Mouse (Mus musculus): ENCODE data around the gene Ltbp2.

Gene Ltbp2

DNA sequence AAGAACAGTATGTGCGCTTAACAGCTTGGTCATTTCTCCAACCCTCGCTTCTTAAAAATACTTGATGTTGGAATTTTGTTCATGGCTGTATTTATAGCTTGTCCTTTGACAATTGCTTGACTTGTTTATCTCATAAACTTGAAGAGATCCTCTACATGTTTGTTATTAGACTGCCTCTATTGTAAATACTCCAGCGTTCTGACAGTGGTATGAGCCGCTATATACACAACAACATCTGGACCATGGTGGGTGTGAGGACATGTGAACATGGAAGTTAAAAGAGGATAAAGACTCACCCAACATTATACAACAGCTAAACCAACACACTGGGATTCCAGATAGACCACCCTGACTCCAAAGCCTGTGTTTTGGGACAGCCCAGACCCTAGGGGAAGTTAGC, 41.6 kb downstream of the Ltbp2 start:
- no peak for DNase-seq

DNA sequence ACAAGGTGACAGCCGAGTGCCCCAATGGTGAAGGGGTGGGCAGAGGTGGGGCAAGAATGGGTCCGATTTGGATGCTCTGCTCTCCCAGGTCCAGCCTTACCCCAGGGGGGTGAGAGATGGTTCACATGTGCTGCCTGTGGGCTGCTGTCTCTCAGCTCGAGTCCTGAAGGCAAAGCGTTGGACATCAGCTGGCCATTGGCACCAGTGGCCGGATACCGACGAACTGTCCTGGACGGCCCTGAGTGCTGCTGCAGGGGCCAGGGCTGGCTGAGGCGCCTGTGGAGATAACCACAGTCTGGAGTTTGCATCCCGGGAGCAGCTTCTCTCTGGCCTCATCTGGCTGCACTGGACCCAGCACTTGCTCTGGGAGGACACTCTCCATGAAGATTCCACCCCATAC, 44.7 kb downstream of the Ltbp2 start:
- no peak for DNase-seq

DNA sequence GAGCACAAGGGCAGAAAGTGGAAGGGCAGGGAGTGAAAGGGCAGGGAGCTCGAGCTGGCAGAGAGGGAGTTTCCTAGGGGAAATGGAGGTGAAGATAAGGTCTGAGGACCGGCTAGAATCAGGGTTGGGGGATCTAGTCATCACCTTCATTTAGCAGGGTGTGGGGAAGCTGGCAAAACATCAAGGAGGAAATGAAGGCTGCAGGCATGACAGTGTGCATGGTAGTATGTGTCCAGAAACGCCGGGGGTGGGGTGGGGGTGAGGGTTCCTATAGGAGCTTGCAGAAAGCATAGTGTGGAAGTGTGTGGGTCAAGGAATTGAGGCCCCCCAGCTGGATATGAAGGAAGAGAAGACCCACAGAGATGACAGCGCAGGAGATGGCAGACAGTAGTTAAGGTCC, 45.2 kb downstream of the Ltbp2 start:
- no peak for DNase-seq

DNA sequence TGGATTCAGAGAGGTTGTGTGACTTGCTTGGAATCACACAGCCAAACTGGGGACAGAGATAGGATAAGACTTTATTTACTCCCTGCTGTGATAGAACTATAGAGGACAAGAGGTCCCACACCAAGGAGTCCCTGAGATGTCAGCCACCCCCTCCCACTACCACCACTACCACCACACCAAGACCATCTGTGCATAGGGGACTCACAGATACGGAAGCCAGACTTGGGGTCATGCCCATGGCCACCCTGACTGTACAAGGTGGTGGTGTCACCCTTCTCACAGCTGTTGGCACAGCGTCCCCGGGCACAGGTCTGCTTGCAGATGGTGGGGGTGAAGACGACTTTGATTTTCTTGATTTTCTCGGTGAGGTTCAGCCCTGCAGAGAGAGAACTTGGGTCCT, 45.9 kb downstream of the Ltbp2 start:
- DNase-seq: no peak

DNA sequence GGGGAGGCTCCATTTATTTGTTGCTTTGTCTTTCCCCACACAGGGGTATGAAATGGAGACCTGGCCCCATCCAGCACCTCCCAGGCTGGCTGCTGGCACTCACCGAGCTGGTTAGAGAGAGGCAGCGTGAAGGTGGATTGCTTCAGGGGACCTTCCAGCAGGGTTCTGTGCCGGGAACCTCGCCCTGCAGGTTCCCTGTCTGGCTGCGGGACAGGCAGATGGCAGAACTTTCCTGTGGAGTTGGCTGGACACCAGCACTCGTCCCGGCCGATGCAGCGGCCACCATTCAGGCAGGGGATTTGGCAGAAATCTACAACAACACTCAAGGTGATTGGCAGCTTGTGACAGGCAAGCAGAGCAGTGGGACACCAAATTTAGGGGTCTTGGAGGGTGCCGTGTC, 46.4 kb downstream of the Ltbp2 start:
- DNase-seq: no peak

DNA sequence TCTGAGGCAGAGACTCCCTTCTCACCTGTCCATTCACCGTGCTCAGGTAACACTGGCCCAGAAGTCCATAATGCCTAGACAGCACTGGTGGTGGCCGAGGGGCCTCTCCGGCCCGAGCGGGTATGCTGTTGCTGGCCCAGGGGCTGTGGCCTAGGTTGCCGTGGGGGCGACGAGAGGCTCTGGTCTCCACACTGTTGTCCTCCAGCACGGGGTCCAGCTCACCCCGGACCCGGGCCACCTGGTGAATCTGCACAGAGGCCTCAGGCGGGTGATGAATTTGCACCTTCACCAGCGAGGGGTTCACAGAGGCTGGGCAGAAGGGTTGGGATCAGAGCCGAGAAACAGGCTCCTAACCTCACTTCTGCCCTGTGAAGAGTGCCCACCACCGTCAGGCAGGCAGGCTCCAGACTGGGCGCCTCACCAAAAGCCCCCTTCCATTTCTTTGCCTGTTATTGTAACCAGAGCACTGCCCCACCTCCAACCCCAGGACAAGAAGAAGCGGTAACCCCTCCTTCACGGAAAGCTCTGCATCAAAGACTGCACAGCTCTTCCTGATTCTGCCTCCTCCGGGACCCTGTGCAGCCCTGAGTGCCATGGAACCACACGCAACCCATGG, 47.1 kb downstream of the Ltbp2 start:
- DNase-seq: no peak

DNA sequence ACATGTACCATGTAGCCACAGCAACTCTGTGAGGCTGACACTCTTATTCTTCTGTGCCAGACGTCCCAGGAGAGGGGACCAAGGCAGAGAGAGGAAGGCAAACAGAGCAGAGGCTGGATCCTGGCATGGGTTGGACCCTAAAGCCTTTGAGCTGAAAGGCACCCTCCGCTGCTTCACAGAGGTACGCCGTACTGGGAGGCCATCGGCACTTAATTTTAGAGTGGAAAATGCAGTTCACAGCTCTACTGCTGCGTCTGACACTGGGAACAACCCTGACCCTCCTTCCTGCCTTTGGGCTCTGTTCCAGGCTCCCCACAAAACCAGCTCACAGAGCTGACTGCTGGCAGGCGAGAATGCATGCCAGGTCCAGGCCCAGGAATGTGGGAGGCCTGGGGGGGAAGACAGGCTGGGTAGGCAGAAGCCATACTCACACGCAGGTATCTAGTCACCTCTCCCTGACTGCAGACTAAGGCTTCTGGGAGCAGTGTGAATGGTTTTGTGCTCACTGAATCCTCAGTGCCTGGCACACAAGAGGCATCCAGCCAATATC, 48.9 kb downstream of the Ltbp2 start:
- no peak for DNase-seq

DNA sequence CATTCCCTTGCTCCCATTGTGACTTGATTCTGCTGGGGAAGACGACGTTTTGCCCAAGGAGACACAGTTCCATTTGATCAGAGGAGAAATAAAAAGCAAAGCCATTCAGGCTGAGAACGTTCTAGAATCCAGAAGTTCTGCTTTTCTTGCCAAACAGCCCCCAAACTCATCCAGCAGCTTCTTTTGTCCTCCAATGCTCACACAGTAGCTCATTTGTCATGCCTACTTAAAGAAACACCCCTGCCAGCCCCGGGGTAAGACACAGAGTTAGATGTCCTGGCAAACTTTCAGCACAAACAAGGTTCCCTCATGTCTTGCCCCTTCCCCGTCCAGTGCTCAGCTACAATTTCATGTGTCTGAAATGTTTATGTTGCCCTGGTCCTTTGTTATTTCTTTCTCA, 52.1 kb downstream of the Ltbp2 start:
- no peak for DNase-seq

DNA sequence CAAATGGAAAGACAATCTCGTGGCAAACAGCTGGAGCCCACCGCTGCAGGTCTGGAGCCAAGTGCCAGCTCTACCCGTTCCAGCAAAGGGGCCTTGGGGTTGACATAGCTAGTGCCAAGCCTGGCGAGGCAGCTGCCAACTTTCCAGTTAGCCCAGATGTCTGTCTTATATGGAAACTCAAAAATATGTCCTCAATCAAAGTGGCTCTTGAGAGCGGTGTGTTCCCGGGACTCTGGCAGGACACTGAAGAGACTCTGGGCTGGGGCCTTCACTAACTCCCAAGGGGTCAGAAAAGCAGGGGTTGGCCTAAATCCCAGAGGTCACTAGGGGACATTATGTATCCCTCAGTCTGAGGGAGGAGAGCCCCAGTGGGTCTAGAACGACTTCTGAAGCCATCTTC, 52.7 kb downstream of the Ltbp2 start:
- DNase-seq: no peak

DNA sequence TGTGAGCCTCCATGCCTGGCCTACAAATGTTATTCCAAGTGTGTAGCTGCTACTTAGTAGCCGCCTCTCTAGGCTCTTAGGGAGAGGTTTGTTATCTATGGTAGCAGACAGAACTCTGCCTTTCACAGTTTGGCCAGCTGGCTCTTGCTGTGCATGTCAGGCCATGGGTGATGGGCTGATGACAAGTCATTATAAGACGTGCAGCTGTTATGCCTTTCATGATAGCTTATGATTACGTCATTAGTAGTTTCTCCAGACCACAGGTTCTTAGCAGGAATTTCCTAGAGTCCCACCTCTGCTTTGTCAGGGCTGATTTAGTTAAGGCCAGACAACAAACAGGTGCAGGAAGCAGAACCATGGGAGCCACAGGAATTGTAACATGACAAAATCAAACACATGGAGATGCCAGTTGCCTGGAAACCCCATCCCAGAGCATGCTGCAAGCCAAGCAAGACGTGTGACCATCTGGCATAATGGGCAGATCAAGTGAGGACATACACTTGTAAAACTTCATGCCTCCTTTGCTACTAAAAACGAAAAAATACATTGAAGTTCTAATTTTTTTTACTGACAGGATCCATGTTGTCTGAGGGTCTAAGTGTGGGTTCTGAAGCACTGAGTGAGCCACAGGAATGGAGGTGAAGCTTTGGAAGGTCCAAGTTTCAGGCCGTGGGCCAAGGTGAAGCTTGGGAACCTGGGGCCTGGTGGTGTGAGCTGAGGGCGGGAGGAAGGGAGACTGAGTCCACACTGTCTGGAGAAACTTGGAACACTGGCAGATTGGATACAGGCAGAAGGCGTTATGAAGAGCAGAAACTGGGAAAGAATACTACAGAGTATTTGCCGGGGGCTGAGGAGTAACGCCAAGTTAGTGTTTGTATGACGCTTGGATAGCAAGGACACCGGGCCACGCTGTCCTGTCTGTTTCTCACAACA, 56.8 kb downstream of the Ltbp2 start:
- peak; percentile 10 for DNase-seq

DNA sequence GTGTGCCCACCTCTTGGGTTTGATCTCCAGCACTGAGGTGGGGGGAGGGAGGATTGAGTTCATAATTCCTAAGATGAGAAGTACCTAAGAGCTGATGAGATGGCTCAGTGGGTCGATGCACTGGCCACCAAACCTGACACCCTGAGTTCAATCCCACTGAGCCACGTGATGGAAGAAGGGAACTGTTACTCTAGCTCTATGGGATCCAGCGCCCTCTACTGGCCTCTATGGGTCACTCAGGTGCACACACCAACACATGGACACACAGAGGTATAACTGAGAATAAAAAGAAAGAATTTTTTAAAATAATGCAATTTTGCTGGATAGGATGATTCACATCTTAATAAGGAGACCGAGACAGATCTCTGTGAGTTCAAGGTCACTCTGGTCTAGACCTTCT, 57.8 kb downstream of the Ltbp2 start:
- no peak for DNase-seq

DNA sequence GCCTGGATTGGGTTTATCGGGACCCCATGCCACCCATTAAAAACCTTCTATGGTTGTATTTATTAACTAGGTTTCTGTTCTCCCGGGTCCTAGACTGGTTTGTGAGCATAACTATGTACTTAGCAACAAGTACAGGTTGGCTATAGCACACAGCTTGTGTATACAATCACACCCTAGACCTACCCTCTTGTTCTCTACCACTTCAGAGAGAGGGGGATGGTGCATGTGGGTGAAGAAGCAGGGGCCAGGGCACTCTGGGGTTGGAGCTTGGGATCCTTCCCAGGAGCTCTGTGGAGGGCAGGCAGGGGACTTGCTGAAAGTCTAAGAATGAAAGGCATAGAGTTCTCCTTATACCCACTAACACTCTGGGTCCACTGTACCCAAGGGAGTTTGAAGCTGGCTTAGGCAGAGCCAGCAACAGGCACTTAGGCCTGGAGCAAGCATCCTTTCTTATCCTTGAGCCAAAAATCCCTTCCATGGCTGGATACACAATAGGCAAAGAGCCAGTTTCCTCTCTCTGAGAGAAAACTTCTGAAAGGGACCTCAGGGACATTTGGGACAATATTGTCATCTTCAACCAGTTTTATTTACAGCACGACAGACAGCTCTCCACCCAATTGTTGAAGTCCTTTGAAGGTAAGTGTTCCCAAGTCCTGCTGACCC, 61.5 kb downstream of the Ltbp2 start:
- DNase-seq: no peak

DNA sequence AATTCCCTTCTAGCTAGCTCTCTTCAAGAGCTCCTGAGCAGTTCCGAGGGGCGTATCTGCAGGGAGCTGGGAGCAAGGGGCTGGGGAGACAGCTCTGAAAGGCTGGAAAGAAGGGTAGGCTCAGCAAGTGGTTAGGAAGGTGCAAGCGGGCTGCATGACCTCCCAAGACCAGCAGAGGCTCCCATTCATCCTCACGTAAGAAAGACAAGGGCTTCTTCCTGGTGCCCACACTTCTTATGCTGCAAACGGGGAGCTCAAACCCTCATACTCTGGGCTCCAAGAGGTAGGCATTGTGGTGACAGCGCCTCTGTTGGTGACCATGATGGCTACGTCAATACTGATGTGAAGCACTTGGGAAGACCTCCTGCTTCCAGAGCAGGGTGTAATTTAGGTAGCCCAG, 62.6 kb downstream of the Ltbp2 start:
- DNase-seq: no peak

DNA sequence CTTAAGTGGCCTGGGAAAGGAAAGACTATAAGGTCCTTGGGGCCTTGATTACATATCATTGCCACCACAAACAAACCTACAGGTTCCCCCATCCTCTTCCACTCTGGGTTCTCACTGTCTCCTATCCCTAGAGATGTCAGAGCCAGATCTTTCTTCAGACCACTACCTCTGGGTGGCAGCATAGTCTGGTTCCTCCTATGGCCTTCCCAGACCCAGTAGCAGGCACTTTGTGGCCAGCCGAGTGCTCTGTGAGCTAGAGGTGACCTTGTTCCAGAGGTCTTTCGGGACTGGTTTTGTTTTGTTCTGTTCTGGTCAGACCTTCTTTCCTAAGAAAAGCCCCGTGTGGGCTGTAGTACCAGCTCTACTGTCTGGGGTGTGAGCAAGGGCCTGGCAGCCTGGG, 64.3 kb downstream of the Ltbp2 start:
- no peak for DNase-seq

DNA sequence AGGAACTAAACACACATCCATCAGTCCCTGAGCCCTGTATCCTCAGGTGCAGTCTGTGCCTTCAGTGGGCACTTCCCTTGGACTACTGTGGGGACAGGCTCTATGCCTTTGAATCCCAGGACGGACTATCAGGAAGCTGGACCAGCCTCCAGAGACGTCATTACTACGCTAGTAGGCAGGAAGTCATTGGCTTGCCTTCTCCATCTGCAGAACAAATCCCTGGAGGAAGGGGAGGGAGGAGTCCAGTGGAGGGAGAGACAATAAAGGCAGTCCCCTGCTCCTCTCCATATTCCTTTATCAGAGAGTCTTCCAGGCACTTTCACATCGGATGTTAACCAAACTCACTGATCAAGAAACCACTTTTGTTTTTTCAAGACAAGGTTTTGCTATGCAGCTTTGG, 64.8 kb downstream of the Ltbp2 start:
- no peak for DNase-seq

DNA sequence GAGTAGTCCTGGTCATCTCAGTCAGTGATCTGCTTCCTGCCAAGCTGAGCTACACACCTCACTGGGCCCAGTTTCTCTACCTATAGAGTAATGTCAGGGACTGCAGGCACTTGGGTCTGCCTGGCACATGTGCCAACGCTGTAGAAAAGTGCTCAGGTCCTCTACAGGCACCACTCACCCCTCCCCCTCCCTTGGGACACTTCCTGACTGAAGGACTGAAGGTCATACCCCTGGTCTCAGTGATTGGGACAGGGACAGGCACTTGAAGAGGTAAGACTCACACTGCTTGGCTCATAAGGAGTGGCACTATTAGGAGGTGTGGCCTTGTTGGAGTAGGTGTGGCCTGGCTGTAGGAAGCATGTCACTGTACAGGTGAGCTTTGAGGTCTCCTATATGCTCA, 65.5 kb downstream of the Ltbp2 start:
- no peak for DNase-seq

DNA sequence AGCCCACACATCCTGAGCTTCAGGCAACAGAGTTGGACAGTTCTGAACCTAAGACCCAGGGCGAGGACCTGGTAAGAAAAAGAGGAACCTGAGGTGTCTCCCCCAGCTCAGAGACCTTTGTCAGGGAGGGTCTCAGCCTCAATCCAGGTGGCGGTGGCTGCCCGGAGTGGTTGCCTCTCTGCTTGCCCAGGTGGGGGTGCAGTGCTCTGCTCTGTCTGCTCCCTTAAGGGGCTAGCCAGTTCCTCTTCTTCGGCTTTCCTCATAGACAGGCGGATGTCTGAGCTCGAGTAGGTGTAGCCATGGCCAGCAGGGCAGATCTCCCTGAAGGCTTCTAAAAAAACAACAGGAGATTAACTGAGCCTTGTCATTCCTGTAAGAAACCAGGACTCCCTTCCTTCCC, 67.3 kb downstream of the Ltbp2 start:
- no peak for DNase-seq

DNA sequence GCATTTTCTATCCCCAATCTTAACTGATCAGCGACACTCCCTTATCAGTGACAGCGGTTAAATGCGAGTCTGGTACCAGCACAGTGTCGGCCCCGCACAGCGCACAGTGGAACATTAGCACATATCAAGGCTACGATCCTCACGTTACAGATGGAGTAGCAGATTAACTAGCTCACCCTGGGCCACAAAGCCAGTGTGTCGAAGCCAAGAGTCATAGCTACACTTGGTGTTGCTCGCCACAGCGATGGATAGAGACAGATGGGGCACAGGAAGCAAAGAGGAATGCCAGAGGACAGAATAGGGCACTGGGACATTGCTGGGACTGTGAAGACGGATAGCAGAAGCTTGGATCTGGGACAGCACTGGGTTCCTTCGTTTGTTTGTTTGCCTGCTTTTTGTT, 69.0 kb downstream of the Ltbp2 start:
- no peak for DNase-seq

DNA sequence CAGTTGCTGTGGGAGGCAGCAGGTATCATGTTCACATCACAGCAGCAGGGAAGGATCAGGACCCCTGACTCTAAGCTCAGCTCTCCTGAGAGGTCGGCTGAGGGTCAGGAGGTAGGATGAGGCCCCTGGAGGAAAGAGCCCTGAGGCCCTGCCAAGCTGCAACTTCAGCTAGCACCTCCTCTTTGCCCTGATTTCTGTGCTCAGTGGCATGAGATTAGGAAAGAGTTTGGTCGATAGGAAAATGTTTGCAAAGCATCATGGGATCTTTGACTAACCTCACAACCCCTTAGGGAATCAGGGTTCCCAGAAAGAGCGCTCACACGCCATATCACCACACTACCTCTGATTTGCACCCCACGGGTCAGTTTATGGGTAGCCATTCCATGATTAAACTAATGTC, 69.6 kb downstream of the Ltbp2 start:
- no peak for DNase-seq

DNA sequence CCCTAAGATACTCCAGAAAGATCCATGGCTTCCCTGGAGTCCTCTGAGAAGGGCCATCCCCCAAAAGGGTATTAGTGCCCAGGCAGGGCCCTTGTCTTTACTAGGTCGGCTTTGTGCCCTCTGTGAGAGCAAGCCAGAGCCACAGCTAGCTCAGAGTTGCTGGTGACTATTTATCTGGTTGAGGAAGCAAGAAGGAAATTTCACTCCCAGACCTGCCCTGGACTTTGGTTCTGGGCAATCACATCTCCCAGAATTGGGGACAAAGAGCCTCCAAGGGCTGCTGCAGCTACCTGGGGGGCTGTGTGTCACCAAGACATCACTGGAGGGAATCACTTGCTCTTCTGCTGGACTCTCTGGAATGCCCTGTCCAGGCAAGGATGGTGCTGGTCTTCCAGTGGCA, 70.3 kb downstream of the Ltbp2 start:
- DNase-seq: no peak

DNA sequence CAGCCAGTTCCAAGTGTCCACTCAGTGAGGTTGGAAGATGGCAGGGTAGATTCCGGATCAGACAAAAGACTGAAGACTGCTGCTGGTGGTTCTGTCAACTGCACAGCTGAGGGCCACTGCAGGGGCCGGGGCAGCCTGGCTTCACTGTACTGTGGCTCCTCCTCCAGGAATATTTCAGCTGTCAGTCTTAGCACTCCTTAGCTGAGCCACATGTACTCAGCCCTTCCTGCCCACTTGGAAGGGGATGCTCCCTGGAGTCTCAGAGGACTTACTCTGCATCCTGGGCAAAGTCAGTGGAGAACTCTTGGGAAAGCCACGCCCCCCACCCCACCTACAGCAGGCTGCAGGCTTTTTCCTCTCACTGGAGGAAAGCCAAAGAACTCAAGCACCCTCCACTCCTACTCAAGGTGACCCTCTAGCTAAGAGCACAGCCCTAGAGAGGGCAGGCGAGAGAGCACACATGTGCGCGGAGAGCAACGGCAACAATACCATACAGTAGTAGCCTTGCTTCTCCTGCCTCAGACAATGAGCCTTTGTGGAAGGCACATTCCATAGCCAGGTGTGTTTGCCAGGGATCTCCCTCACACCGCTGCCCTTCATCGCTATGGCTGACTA, 71.0 kb downstream of the Ltbp2 start:
- DNase-seq: no peak

DNA sequence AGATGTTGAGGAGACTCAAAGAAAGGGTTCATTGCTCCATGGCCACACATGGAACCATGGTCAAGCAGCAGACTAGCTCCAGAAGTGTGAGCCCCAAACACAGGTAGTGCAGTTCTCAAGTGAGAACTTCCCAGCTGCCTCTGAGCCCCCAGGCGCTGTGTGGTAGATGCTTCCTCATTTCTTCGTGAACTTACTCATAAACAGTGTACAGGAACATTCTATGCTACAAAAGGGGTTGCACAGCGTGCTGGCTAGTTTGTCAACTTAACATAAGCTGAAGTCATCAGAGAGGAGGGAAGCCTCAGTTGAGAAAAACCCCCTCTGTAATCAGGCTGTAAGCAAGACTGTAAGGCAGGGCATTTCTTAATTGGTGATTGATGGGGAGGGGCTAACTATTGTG, 73.7 kb downstream of the Ltbp2 start:
- DNase-seq: no peak

DNA sequence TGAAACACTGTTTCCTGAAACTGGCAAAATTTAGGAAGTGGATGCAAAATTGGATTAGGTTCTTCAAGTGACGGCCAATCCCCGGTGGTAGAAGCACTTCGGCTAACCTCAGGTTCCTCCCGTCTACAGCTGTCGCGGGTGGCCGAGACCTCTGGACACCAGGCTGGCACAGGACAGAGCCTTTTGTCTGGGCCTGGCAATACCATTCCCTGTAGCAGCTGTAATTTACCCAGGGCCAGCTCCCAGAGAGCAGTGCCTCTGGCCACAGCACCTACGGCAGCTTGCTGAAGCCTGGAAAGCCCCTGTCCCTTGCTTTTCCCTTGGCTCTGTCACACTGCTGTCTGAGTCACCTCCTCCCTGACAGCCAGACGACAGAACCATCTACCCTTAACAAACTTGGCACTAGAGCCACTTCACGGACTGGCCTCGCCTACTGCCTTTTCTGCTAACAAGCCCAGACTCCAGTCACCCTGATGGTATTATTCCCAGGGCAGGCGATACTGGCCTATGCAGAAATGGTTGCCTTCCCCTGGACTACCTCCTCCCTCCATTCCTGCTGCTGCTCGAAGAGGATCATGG, 74.7 kb downstream of the Ltbp2 start:
- DNase-seq: no peak

Measured in right cerebral cortex, adult 18-20 months (tissue).